In genomic region chr11:60727392-60728140, GRCm38 (mm10) we compare ENCODE assay signal across 8 mouse cellular contexts. TPM values are rescaled to one million over a fixed set of nuclear protein-coding genes. Genes with fewer than 3 reads are reported as not detected.
DNase-seq lines count a peak whose midpoint lies in the region; ATAC-seq lines count a peak whose summit lies in the region.

No protein-coding gene starts in this region.

- no peak for DNase-seq in frontal cortex, adult 2 months (ENCODE audit: extremely low spot score in 1 of 2, low spot score in 1 of 2)
- peak; percentile 19 for DNase-seq in spleen, adult 12 weeks (ENCODE audit: low spot score)
- DNase-seq in spleen, adult 18-20 months = no peak
- DNase-seq in heart, postnatal 4 days = peak; percentile 34
- DNase-seq in lung, postnatal 36 days = peak; percentile 9
- no peak for DNase-seq in layer of hippocampus, adult 9-11 months
- DNase-seq in thymus, postnatal 36 days = no peak

- peak; percentile 24; the same call in 1 of the 2 replicates for ATAC-seq in frontal cortex, adult (ENCODE audit: low TSS enrichment)

RNA-seq across cellular contexts. Expression of gene Flii, which starts 0.5 kb away (rescaled TPM):
- polyA plus RNA-seq in frontal cortex, adult 2 months (2012; rRNA removed) = 116 and 131 TPM in 2 replicates
- total RNA-seq in heart, postnatal 4 days (2021) = 100 to 1,000 TPM; 104 to 107 TPM

RNA-seq across cellular contexts. Expression of gene Mief2, which starts 0.6 kb away (rescaled TPM):
- 20.1 and 24.1 TPM in 2 replicates for polyA plus RNA-seq in frontal cortex, adult 2 months (2012; rRNA removed)
- 10 to 100 TPM; 20.7 to 24.8 TPM for total RNA-seq in heart, postnatal 4 days (2021)

RNA-seq across cellular contexts. Expression of gene Llgl1, which starts 28.0 kb away (rescaled TPM):
- 56.5 and 56.9 TPM in 2 replicates for polyA plus RNA-seq in frontal cortex, adult 2 months (2012; rRNA removed)
- 10 to 100 TPM; 26.6 to 28.4 TPM for total RNA-seq in heart, postnatal 4 days (2021)

RNA-seq across cellular contexts. Expression of gene Top3a, which starts 49.6 kb away (rescaled TPM):
- 6.0 and 6.1 TPM in 2 replicates for polyA plus RNA-seq in frontal cortex, adult 2 months (2012; rRNA removed)
- total RNA-seq in heart, postnatal 4 days (2021) = 1 to 10 TPM; 7.7 to 8.0 TPM

RNA-seq across cellular contexts. Expression of gene Smcr8, which starts 49.8 kb away (rescaled TPM):
- polyA plus RNA-seq in frontal cortex, adult 2 months (2012; rRNA removed) = 10.7 and 12.3 TPM in 2 replicates
- 10 to 100 TPM; 15.8 to 16.2 TPM for total RNA-seq in heart, postnatal 4 days (2021)

Comparison
In these comparisons a context has a peak if more than half of its experiments do, and no peak if none do; other contexts are left out.
1. DNase-seq: peak in spleen, adult 12 weeks (single experiment), heart, postnatal 4 days (single experiment) and lung, postnatal 36 days (single experiment); none in frontal cortex, adult 2 months (0 of 2), spleen, adult 18-20 months (0 of 2), layer of hippocampus, adult 9-11 months (single experiment) and thymus, postnatal 36 days (0 of 2).